Mouse (Mus musculus) c-Kit-positive CD71-positive TER-119-positive erythroid progenitor cells, embryonic 14.5 days (primary cell): ENCODE data around the gene Slc22a12.

Source experiments
- DNase-seq: peaks from one replicate; pipeline ENCODE4 v3.0.0-alpha.2; 2013; ENCODE audit warnings: low spot score

The Slc22a12 gene

DNA sequence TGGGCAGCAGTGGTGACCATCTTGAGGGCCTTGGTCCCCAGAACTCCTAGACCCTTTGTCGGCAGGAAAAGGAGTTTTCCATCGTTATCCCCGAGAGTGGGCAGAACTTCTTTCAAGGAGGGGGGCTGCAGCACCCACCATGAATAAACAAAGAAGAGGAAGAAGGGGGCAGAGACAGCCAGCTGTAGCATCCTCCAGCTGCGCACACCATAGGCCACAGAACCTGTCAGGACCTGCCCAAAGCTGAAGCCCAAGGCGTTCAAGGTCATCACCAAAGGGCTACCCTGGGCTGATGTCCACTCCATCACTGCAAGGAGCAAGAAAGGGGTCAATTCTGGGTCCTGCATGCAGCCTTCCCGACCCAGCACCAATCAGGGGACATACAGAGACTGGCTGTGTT, 2.6 kb downstream of the Slc22a12 start:
- DNase-seq: no peak

DNA sequence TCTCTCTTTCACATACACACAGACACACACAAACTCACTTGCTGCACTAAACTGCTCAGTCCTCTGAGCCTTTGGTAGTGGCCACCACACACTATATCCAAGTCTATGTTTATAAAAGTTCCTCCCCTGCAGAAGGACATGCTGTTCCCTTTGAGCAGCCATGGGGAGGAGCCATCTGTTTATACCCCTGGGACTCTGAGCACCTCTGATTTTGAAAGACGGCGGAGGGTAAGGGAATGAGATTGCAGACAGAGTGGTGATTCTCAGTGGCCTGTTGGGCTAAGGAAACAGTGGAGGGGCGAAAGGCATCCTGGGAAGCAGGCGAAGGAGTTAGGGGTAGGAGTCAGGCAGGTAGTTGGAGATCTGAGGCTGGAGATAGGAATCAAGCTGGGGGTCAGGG, 3.2 kb downstream of the Slc22a12 start:
- DNase-seq: no peak

DNA sequence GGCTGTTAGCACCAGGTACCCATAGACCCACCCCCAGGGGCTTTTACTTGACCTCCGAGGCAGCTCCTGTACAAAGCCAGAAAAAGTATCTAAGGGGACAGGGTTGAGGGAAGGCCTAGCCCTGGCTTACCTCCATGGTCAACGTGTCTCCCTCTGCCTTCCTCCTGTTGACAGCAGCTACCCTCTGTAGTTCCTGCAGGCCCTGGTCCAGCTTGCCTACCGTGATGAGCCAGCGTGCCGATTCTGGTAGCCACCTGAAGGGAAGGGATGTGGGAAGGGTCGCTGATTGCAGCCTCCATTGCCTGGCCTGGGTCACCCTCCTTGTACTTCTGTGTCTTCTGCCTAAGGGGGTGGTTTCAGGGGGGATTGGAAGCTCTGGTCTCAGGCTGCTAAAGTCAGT, 4.3 kb downstream of the Slc22a12 start:
- no peak for DNase-seq

DNA sequence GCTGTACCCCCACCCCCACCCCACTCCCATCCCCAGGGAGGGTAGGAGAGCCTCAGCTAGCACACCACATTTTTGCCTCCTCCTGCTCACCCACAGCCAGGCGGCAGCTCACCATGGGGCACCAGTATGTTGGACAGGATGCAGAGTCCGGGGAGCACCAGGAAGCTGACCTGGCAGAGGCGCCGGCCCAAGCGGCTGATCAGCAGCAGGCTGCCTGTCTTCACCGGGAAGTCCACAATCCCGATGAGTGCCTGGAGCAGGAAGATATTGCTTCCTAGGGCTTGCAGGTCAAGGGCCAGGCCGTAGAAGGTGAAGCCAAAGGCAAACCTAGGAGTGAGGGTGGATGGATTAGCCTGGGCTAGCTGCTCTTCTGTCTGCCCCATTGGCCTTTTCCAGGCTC, 5.3 kb downstream of the Slc22a12 start:
- no peak for DNase-seq

DNA sequence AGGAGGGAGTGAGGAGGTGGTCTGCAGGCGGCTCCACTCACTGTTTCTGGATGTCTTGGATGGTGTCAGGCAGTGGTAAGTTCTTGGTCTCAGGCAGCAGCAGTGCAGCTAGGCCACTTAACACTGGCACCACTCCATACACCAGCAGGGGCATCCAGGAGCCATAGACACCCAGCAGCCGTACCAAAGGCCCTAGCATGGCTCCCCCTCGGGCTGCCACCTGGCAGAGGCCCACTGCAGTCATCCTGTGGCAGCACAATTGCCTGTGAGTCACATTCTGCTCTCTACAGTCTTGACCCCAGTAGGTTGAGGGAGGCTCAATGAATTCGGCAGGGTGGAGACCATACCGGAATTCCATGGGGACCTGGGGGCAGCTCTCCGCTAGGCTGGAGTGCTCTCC, 6.1 kb downstream of the Slc22a12 start:
- no peak for DNase-seq

DNA sequence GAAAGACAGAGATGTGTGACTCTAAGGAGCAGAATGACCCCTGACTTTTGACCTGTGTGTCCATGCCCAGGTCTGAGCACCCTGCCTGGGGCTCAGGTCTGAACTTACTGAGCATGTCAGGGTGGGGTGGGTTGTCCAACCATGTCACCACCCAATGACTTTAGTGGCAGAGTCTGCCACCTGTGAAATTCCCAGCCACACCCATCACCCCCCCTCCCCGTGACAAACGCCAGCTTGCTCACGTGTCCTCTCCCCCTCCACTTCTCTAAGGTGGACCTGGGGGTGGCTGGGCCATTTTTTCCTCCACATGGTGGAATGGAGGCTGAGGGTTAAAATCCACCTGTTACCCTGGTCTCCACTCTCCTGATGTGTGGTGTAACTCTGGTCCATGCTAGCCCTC, 6.6 kb downstream of the Slc22a12 start:
- no peak for DNase-seq

DNA sequence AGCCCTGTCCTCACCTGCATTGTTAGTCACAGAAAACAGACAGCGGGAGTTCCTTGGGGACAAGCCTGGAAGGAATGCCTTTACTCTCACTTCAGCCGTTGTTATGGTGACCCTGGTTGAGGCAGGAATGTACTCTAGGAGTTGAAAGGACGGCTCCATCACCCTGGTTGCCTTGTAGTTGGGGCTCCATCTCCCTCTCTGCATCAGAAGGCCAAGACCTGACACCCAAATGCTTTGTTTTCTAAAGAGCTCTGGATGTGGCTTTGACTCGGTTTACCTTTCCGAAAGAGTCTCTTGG, 8.8 kb downstream of the Slc22a12 start:
- DNase-seq: no peak

DNA sequence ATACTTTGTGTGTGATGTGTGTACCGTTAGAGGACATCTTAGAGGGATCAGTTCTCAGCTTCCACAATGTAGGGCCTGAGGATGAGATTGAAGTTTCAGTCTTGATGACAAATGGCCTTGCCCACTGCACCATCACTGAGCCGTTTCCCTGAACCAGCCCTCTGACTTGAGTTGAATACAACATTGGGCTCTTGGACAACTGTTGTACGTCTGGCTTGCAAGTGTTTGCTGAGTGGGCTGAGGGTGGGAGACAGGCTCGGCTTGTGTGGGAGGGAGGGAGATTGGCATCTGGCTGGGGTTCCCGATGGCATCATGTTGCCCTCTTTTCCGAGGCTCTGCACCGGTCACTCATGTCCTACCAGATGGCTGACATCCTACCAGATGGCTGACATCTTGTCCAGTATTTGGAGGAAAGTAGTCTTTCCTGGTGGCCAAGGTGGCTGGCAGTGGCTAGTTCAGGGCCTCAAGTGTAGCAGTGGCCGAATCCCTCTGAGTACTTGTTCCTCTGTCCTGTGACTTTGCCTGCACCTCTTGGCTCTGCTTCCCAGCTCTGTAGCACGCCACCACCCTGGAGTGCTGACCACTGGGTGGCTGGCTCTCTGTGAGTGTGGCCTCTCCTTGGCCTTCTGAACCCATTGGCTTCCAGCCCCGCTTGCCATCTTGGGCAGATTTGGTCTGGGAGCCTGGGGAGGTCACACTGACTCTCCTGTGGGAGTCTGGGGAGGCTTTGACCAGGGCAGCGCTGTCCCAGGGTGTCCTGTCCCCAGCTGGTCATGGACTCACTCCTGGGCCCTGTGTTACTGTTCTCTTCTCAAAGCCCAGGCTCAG, 9.3 kb downstream of the Slc22a12 start:
- no peak for DNase-seq

DNA sequence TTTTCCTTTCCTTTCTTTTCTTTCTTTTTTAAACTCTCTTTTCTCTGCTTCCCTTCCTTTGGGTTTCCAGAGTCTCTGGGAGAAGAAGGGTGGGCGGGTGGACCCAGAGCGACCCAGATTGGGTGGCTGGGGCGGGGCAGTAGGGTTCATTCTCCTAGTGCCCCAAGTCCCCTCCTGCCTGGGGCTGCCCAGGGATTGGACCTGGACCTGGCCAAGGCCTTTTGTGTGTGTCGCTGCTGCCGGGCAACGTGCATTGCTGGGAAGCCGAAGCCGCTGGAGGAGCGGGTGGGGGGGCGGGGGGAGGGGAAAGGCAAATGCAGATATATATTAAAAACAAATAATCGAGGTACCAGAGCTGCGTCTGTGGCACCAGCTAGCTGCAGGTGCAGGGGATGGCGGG, 10.2 kb downstream of the Slc22a12 start:
- no peak for DNase-seq

DNA sequence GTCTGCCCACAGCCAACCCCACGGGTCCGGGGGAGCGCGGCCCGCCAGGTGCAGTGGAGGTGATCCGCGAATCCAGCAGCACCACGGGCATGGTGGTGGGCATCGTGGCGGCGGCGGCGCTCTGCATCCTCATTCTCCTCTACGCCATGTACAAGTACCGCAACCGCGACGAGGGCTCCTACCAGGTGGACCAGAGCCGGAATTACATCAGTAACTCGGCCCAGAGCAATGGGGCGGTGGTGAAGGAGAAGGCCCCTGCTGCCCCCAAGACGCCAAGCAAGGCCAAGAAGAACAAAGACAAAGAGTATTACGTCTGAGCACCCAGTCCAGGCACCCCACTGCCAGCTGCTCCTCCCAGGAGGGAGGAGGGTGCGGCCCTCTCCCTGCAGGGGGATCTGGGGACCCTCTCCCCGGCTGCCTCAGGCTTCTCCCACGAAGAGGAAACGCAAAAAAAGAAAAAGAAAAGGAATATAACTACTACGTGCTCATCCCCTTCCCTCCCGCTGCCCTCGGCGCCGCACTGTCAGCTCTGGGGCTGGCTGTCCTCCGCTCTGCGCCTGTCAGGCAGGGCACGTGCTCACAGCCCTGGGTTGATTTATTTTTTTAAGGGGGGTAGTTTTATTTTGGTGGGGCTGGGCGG, 10.9 kb downstream of the Slc22a12 start:
- no peak for DNase-seq

DNA sequence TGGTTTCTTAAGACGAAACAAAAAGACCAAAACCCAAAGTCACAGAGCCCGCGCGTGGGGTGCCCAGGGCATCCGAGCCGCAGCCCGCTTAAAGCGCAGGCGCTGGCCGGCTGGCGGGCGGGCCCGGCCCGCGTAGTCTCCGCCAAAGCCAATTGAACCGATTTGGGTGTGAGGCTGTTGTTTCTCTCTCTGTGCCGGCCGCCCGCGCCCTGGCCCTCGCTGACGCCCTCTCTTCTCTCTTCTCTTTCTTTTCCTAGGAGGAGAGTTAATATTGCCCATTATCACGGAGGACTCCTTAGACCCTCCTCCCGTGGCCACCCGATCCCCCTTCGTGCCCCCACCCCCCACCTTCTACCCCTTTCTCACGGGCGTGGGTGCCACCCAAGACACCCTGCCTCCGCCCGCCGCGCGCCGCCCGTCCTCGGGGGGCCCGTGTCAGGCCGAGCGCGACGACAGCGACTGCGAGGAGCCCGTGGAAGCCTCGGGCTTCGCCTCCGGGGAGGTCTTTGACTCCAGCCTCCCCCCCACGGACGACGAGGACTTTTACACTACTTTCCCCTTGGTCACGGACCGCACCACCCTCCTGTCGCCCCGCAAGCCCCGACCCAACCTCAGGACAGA, 11.7 kb downstream of the Slc22a12 start:
- DNase-seq: no peak

DNA sequence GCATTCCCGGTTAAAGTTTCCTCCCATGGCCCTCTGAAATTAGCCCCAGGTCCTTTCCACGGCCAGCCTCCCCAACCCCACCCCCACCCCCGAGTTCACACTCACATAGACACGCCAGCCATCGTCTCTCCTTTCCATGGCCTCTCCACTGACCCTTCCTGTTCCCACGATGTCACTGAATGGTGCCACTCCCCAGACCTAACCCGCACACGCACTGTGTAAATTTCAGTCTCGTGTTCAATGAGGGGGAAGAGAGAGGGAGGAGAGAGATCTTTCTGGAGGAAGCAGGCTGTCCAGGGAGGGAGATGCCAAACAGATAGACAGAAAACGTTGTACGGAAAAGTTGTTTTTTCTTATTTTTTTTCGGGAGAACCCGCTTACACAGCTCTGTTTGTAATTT, 12.5 kb downstream of the Slc22a12 start:
- DNase-seq: no peak

DNA sequence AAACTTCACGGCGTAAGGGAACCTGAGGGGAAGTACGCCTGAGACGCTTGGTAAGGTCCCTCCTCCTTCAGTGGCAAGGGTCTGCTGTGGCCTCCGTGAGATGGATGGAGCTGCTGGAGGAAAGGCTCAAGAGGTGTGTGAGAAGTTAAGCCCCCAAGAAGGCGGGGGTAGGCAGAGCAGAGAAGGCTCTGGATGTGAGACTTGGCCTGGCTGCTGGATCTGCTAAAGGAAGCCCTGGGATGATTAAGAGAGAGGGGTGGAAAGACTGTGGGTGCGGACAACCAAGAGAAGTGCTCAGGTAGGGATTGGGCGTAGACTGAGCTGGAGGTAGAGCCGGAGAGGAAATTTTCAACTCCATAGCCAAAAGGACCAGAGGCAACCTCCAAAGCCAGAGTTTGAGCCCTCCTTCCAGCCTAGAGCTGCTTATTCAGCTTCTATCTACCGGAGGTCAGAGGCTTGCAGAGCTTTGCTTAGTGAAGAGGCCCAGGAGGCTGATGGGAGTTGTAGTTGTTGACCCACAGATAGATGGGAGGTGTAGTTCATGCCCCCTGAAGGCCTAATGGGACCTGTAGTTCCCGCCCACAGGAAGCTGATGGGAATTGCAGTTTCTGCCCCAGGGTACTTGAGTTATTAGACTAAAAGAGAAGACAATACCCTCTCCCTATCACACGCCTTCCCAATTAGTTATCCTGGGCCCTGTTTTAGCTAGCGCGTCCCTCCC, 13.4 kb downstream of the Slc22a12 start:
- no peak for DNase-seq

DNA sequence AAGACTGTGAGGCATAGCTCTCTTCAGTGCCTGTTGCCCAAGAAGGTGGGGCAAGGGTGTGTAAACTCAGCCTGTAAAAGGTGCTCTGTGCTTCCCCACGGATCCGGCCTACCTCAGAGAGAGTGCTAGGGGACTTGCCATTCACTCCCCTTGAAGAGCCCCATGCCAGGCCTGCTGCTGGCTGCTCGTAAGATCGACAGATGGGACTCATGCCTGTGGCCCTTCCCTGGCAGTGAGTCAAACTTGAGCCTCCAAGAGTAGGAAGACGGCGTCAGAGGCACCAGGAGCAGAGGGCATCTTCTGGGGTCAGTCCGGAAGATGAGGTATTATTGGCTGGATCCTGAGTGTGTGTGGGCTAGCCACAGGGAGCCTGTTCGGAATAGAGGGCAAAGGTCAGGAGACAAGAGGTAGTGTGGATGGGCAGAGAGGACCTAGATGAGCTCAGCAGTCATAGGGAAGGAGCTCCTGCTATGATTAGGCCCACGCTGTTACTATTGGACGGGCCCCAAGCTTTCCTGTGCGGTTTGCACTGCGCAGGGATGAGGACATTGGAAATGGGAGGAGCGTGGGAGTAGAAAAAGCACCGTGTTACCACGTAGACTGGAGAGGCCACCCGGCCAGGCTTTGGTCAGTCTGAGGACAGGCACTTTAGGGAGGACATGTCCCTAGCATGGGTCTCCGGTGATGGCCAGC, 14.8 kb downstream of the Slc22a12 start:
- DNase-seq: no peak

DNA sequence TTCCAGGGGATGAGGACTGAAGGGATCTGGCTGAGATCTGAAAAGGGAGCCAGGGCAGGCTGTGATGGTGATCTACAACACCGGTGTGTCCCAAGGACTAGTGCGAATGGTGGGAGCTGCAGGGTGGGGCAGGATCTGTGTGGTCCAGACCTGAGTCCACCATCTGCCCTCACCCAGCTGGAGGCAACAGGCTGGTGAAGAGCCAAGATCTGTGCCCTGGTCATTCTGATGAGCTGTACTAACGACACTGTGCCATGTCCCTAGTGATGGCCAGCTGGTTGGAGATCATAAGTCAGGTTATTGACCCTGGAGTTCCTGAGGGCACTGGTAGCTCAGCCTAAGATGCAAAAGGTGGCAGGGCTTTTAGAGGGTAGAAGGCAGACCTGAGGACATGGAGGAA, 15.4 kb downstream of the Slc22a12 start:
- no peak for DNase-seq

DNA sequence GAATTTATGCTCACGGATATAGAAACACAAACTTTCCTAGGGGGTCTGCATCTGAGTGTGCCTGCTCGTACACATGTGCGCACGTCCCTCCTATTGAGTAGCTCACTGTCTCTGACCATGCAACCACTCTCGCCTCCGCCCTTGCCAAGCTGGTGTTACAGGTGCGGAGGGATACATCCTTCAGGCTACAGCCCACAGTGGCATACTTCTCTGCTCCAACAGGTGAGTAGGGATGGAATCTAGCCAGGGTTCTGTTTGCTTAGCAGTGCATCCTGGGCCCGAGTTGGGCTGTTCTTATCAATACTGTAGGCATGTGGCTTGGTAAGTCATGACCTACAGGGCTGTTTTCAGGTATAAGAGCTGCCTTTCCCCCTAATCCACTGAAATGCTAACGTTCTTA, 16.8 kb downstream of the Slc22a12 start:
- DNase-seq: no peak

DNA sequence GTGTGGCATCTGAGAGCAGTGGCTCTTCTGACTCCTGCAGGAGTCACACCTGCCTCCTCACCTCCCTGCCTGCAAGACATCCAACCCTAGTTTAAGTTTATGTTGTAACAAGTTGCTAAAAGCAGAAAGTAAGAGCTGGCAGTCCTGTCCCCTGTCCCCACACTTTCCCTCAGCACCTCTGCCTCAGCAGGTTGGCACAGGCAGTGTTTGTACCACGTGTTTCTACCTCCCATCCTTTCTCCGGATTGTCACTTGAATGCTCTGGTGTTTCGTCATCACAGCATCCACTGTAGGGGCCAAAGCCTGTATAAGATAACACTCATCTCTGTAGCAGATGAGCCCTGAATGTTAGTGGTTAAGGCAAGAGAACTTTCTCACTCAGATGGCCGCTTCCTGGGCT, 17.8 kb downstream of the Slc22a12 start:
- DNase-seq: no peak

DNA sequence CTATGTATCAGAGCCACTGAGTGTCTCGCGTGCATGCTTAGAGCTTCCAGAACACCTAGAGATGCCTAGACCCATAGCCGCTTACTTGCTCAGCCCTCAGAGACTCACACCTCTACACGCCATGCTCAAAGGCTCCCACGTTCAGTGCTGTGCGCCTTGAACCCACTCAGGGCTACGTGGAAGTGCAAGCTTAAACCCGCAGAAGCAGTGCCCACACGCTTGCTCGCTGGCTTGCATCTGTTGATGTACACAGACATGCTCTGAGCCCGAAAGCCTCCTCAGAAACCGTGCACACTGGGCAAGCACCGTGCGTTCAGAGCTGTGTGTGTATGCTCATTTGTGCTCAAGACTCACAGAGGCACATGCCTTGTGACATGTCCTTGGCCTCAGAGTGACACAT, 20.5 kb downstream of the Slc22a12 start:
- no peak for DNase-seq

DNA sequence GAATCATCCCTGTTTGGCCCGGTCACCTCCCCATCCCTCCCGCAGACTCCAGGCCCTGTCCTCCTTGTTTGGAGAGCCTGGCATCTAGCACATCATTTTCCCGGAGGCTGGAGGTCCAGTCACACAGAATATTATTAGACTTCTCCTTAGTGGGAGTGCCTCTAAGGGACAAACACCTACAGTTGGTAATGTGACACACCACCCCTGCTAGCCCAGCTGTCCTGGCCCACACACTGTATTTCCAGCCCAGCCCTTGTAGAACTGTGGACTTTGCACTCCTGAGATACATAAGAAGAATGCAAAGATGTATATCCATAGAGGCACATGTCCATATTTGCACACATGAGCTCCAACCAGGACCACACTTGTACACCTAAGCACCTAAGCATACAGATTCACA, 21.2 kb downstream of the Slc22a12 start:
- no peak for DNase-seq

DNA sequence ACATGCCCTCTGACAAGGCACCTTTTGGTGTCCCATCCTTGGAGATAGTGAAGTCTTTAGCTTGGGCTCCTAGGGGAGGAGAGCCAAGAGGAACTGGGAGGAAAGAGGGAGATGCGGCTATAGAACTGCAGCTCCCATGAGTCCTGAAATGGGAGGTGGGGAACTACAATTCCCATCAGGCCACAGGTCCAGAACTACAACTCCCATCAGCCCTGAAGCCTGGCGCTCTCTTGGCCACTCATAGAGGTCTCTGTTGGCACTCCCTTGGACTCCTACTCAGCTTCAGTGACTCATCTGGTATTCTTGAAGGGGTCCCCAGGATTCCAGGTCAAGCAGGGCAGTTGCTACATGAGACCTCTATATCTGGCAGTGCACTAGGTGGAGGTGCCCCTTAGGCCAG, 23.3 kb downstream of the Slc22a12 start:
- DNase-seq: no peak

DNA sequence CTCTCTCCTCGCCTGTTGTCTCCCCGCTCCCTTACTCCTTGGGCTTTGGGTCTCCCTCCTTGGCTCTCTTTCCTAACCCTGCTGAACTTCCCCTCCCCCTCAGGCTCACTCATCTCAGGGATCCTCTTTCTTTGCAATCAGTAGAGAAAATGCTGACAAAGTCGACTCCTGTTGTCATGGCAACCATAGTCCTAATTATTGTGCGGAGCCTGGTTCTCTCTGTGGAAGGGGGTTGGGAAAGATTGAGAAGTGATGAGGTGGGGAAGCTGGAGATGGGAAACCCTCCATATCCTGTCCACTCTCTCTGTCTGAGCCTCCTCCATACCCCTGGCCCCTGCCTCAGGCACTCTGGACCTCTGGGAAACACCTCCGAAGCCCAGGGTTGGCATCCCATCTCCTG, 24.2 kb downstream of the Slc22a12 start:
- no peak for DNase-seq

DNA sequence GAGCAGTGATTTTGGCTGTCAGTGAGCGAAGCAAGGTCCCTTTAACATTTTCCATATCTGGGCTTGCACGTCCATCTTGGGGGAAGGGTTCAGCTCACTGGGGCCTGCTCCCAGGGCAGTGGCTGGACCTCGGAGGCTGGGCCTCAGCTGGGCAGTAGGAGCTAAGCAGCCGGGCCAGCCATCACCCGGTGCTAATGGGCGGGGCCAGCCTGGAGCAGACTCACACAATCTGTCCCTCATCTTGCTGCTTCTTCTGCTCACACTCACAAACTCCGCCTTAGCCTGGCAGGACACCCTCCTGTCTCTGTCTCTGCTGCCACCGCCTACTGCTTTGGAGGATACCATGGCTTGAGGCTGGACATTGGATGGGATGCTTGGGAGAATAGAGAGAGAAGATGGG, 26.7 kb downstream of the Slc22a12 start:
- no peak for DNase-seq
